Mouse (Mus musculus): ENCODE data around the gene Eva1c. TPM values are rescaled to one million over a fixed set of nuclear protein-coding genes. Genes with fewer than 3 reads are reported as not detected.
A peak's percentile ranks its signal among the peaks of the same experiment; 100 is the strongest.

Gene Eva1c
- polyA plus RNA-seq, 1 experiment from 2014 or later, result 2.8 TPM

- peaks cover 20% of the 10 kb centered on the region for H3K36me3 ChIP-seq
- peak overlapping the region; percentile 90 for H3K27ac ChIP-seq (replicated peaks)
- H3K9ac ChIP-seq, result peak overlapping the region; percentile 84
- peak overlapping the region; percentile 96 for H3K4me3 ChIP-seq
- WGBS, result 35% methylated on average over 13 of the region's 13 CpGs
- no peaks in the 10 kb centered on the region for H3K9me3 ChIP-seq
- H3K27me3 ChIP-seq, result no peaks in the 10 kb centered on the region
- H3K4me1 ChIP-seq (replicated peaks), result peaks cover 13% of the 10 kb centered on the region
- no peak for ATAC-seq (ENCODE audit: low FRiP score, low read depth)
- H3K4me2 ChIP-seq, result peak overlapping the region; percentile 66
These were observed 107.1 kb downstream of the Eva1c start for GRCm38 (mm10) chr16:90933534-90934176.

- no peaks in the 10 kb centered on the region for H3K9me3 ChIP-seq
- H3K4me3 ChIP-seq, result peak overlapping the region; percentile 96
- H3K4me2 ChIP-seq, result peak overlapping the region; percentile 66
- H3K36me3 ChIP-seq, result peaks cover 22% of the 10 kb centered on the region
- peak overlapping the region; percentile 90 for H3K27ac ChIP-seq (replicated peaks)
- WGBS, result under 1% methylated on average over 38 of the region's 38 CpGs
- H3K4me1 ChIP-seq (replicated peaks), result peaks cover 13% of the 10 kb centered on the region
- H3K27me3 ChIP-seq, result no peaks in the 10 kb centered on the region
- peak; percentile 21; the same call in 1 of the 2 replicates for ATAC-seq (ENCODE audit: low FRiP score, low read depth)
- H3K9ac ChIP-seq, result peak overlapping the region; percentile 84
These were observed 107.7 kb downstream of the Eva1c start for GRCm38 (mm10) chr16:90934193-90934686.

DNA sequence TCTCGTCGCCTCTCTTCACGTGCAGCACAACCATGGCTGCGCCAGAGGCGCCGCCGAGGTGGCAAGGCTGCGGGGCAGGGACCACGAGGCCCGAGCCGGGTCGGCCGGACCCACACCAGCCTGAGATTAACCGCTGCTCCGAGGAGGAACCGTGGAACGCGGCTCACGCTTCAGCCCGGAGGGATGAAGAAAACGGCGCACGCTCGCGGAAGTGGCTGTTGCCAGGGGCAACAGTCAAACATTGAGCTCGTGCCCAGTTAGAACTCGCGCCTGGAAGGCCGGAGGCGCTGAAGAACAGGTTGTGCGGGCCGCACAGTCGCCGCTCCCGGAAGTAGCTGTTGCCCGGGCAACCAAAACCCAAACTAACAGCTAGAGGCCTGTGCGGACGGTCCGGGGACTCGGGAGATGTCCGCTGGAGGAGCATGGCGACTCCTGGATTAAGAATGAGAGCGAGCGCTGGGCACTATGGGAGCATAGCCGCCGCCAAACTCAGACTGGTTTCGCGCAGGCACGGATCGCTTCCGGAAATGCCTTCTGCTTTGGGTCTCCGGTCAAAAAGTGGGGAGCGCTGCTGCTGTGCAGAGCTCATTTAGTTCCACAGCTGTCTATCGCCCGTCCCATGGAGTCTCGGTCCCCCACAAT is 108.3 kb downstream of the Eva1c start, which contains the start of gene Cfap298:
Gene Cfap298 (minus strand): TSS at position 428 of the 642 bp plus-strand sequence.
- peaks cover 13% of the 10 kb centered on the region for H3K4me1 ChIP-seq (replicated peaks)
- peaks cover 21% of the 10 kb centered on the region for H3K36me3 ChIP-seq
- no peaks in the 10 kb centered on the region for H3K9me3 ChIP-seq
- peak within 1 kb of the TSS; percentile 90 for H3K27ac ChIP-seq (replicated peaks)
- H3K4me2 ChIP-seq, result peak within 1 kb of the TSS; percentile 66
- peak within 1 kb of the TSS; percentile 96 for H3K4me3 ChIP-seq
- ATAC-seq (ENCODE audit: low FRiP score, low read depth), result peak; percentile 98
- peak within 1 kb of the TSS; percentile 84 for H3K9ac ChIP-seq
- under 1% methylated on average over 56 of the region's 56 CpGs for WGBS
- H3K27me3 ChIP-seq, result no peaks in the 10 kb centered on the region

GRCm38 (mm10) chr16:90941246-90941645 is 114.7 kb downstream of the Eva1c start:
- Histone ChIP-seq H3K4me3 (no peak overlapping the region), H3K9ac (no peak overlapping the region), H3K4me2 (no peak overlapping the region), H3K9me3 (no peaks in the 10 kb centered on the region), H3K27me3 (no peaks in the 10 kb centered on the region), H3K27ac (replicated peaks) (no peak overlapping the region), H3K4me1 (replicated peaks) (no peaks in the 10 kb centered on the region), H3K36me3 (peaks cover 66% of the 10 kb centered on the region)
- ATAC-seq (ENCODE audit: low FRiP score, low read depth), result no peak
- WGBS, result 95% methylated on average over 7 of the region's 7 CpGs

DNA sequence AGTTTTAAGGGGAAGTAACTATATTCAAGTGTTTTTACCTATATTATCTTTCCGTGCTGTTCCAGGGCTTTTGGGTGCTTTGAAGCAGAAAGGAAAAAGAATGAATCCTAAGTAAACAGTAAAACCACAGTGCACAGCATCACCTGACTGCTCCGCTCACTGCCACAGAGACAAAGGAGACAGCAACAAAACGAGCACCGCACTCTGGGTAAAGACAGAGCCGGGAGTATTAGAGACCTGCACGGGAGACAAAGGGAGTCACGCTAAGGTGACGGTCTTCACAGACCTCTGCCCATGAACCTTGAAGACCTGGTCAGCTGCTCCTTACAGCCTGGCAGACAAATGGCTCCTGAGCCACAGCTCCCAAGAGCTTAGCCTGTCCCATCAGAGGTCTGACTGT is 120.5 kb downstream of the Eva1c start:
- WGBS, result 85% methylated on average over 8 of the region's 8 CpGs
- no peak overlapping the region for H3K4me2 ChIP-seq
- H3K9me3 ChIP-seq, result no peaks in the 10 kb centered on the region
- no peak for ATAC-seq (ENCODE audit: low FRiP score, low read depth)
- H3K27ac ChIP-seq (replicated peaks), result no peak overlapping the region
- no peak overlapping the region for H3K4me3 ChIP-seq
- H3K27me3 ChIP-seq, result no peaks in the 10 kb centered on the region
- no peaks in the 10 kb centered on the region for H3K4me1 ChIP-seq (replicated peaks)
- peaks cover 63% of the 10 kb centered on the region for H3K36me3 ChIP-seq
- no peak overlapping the region for H3K9ac ChIP-seq

DNA sequence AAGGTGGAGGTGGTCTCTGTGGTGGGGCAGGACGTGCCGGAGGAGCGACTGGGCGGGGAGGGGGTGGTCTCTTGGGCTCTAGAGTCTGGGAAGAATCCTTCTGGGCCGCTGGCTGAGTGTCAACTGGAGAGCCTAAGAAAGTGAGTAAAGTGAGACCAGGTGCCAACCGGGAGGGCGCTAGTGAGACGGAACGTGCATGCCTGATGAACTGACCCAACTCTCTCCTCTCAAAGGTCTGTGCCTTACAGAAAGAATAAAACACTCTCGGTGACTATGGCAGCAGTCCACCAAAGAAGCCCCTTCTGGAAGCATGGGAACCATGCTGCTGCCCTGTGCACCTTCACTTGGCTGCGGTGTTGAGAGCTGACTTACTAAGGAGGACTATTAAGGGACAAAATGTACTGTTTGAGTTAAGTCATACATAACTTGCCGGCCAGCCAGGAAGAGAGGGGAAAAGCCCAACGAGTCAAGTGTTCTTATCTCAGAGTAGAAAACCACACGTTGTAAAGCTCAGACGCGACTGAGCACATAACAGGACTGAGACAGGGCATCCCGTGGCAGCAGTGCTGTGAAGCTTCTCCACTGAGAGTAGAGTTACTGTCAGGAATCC is 123.9 kb downstream of the Eva1c start:
- H3K27ac ChIP-seq (replicated peaks), result no peak overlapping the region
- H3K9ac ChIP-seq, result no peak overlapping the region
- no peak overlapping the region for H3K4me3 ChIP-seq
- H3K4me1 ChIP-seq (replicated peaks), result no peaks in the 10 kb centered on the region
- no peaks in the 10 kb centered on the region for H3K9me3 ChIP-seq
- H3K27me3 ChIP-seq, result no peaks in the 10 kb centered on the region
- H3K4me2 ChIP-seq, result no peak overlapping the region
- H3K36me3 ChIP-seq, result peaks cover 52% of the 10 kb centered on the region
- no peak for ATAC-seq (ENCODE audit: low FRiP score, low read depth)
- WGBS, result 64% methylated on average over 17 of the region's 17 CpGs

DNA sequence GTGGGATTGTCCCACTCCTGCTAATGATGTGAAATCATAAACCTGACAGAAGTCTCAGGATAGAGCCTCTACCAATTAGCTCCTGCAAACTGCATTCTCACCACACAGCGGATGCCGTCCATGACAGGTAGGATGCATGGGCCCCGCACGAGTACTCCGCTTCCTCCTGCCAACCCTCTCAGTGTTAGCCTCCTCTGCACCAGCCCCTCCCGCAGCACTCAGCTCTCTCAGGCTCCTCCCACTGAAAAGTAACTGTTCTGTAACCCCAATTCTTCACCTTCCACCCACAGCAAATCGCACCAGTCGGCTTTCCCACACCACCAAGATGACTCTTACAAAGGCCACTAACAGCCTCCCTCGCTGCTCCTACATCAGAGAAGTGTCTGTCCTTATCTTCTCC is 126.6 kb downstream of the Eva1c start:
- no peak for ATAC-seq (ENCODE audit: low FRiP score, low read depth)
- H3K27me3 ChIP-seq, result no peaks in the 10 kb centered on the region
- no peaks in the 10 kb centered on the region for H3K9me3 ChIP-seq
- H3K4me3 ChIP-seq, result no peak overlapping the region
- no peak overlapping the region for H3K4me2 ChIP-seq
- 93% methylated on average over 9 of the region's 9 CpGs for WGBS
- no peaks in the 10 kb centered on the region for H3K4me1 ChIP-seq (replicated peaks)
- H3K9ac ChIP-seq, result no peak overlapping the region
- no peak overlapping the region for H3K27ac ChIP-seq (replicated peaks)
- peaks cover 55% of the 10 kb centered on the region for H3K36me3 ChIP-seq

- no peak overlapping the region for H3K4me2 ChIP-seq
- no peak overlapping the region for H3K9ac ChIP-seq
- ATAC-seq (ENCODE audit: low FRiP score, low read depth), result no peak
- H3K27me3 ChIP-seq, result no peaks in the 10 kb centered on the region
- peaks cover 55% of the 10 kb centered on the region for H3K36me3 ChIP-seq
- no peaks in the 10 kb centered on the region for H3K4me1 ChIP-seq (replicated peaks)
- 93% methylated on average over 6 of the region's 6 CpGs for WGBS
- no peaks in the 10 kb centered on the region for H3K9me3 ChIP-seq
- H3K27ac ChIP-seq (replicated peaks), result no peak overlapping the region
- H3K4me3 ChIP-seq, result no peak overlapping the region
These were observed 127.3 kb downstream of the Eva1c start for GRCm38 (mm10) chr16:90953770-90954169.

Small RNA genes within 50 kb of the gene (microRNA-seq; reads per million reads assigned to microRNA genes)
- not detected for gene Gm22933

Other genes starting within 250 kb of the Eva1c start
- gene Mis18a, start 99.3 kb upstream of the Eva1c start, polyA plus RNA-seq (2015; fragmentation: Nextera tagmentation; extraction: Ambion mirVana), result 30.1 and 30.3 TPM in 2 replicates
- gene Mrap, start 88.5 kb upstream of the Eva1c start, polyA plus RNA-seq (2015; fragmentation: Nextera tagmentation; extraction: Ambion mirVana), result 0.30 and 0.52 TPM in 2 replicates
- gene Urb1, start 16.3 kb upstream of the Eva1c start, polyA plus RNA-seq (2015; fragmentation: Nextera tagmentation; extraction: Ambion mirVana), result 9.3 and 9.6 TPM in 2 replicates
- gene Cfap298, start 108.4 kb downstream of the Eva1c start, polyA plus RNA-seq (2015; fragmentation: Nextera tagmentation; extraction: Ambion mirVana), result 51.2 and 53.4 TPM in 2 replicates
- gene Synj1, start 184.6 kb downstream of the Eva1c start, polyA plus RNA-seq (2015; fragmentation: Nextera tagmentation; extraction: Ambion mirVana), result 48.3 and 52.8 TPM in 2 replicates
- 58.7 and 61.2 TPM in 2 replicates for gene Paxbp1, start 217.8 kb downstream of the Eva1c start, polyA plus RNA-seq (2015; fragmentation: Nextera tagmentation; extraction: Ambion mirVana)